Mouse (Mus musculus) myocyte (in vitro differentiated cells): Measurements from ENCODE around the gene Sema4a.

Experiments
- SRF ChIP-seq: IDR thresholded peaks from one replicate; pipeline ENCODE4 v1.6.1; 2011; ENCODE audit warnings: low read depth; ENCODE audit not compliant: control insufficient read depth, insufficient read length
- TCF12 ChIP-seq: IDR thresholded peaks from one replicate; pipeline ENCODE4 v1.6.1; 2011; ENCODE audit warnings: mild to moderate bottlenecking, control low read depth; ENCODE audit not compliant: poor library complexity, insufficient read depth, severe bottlenecking

DNA sequence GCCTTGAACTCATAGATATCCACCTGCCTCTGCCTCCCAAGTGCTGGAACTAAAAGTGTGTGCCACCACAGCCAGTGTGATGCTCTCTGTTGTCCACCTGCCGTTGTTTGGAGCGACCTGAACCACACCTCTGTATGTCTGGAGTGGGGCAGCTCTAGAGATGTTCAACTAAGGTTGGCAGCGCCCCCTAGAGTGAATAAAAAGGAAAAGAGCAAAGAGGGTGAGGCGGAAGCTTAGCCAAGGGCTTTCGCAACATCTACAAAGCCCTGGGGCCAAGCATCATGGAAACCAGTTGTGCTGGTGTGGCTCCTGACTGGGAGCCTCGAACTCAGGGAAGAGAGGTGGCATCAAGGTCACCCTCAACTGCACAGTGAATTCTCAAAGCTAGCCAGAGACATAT is 15.4 kb upstream of the Sema4a start:
- TF ChIP-seq SRF, result no peak
- no peak for TF ChIP-seq TCF12
